Mouse (Mus musculus) C2C12 (cell line): ENCODE data around the gene Rabep2.

Source experiments
- CEBPB ChIP-seq: IDR thresholded peaks from one replicate; pipeline ENCODE4 v1.6.1; 2011; ENCODE audit warnings: low read depth, mild to moderate bottlenecking, control low read depth, moderate library complexity
- CTCF ChIP-seq: IDR thresholded peaks from one replicate; pipeline ENCODE4 v1.5.1; 2011; ENCODE audit not compliant: control insufficient read depth, insufficient read depth, insufficient read length
- MAX ChIP-seq: IDR thresholded peaks from one replicate; pipeline ENCODE4 v1.6.1; 2011; ENCODE audit warnings: mild to moderate bottlenecking, control low read depth
- MYOD1 ChIP-seq: IDR thresholded peaks from one replicate; pipeline ENCODE4 v1.6.1; 2011; ENCODE audit warnings: low read depth; ENCODE audit not compliant: control insufficient read depth, insufficient read length
- MYOG ChIP-seq: IDR thresholded peaks from one replicate; pipeline ENCODE4 v1.6.1; 2011; ENCODE audit not compliant: control insufficient read depth, insufficient read length; ENCODE audit errors: extremely low read depth
- USF1 ChIP-seq: IDR thresholded peaks from one replicate; pipeline ENCODE4 v1.6.1; 2011; ENCODE audit warnings: low read depth, mild to moderate bottlenecking, control low read depth, moderate library complexity

DNA sequence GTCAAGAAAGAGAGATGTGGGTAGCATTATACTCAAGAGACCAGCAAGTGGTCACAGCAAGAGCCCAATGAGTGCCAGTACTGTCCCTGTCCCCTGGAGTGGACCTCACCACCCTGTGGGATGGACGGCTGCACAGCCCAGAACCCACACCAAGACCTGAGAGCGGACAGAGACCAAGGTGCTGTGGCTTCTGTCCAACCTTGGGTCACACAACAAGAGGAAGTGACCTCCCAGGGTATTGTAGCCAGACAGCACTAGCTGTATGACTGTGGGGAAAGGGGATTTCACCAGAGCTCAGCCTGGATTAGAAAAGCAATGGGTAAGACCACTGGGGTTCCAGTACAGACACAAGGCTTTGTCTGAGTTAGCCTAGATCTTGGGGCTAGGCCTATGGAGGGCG, 23.7 kb downstream of the Rabep2 start:
- no peak for TF ChIP-seq CTCF
- no peak for TF ChIP-seq USF1
- TF ChIP-seq MAX: no peak
- TF ChIP-seq MYOG: no peak
- no peak for TF ChIP-seq MYOD1
- TF ChIP-seq CEBPB: no peak
